Mouse (Mus musculus) liver, adult 2 months (tissue): ENCODE measurements around the gene Gcnt2. TPM values are rescaled to one million over a fixed set of nuclear protein-coding genes. Genes with fewer than 3 reads are reported as not detected.

Experiments used
- DNase-seq: peaks from one replicate; pipeline ENCODE4 v3.0.0-alpha.2; 2011; ENCODE audit warnings: low read depth, low spot score; ENCODE audit errors: extremely low read depth
- H3K27ac ChIP-seq: fragments of 200-500 bp; replicated peaks from 2 replicates; pipeline ENCODE4 v1.5.1; 2012; ENCODE audit warnings: low read depth, mild to moderate bottlenecking, control low read depth, inconsistent platforms, low read length; ENCODE audit not compliant: insufficient read depth
- H3K27me3 ChIP-seq: fragments of 200-500 bp; 2 replicates; pipeline ENCODE4 v1.6.1; 2012; ENCODE audit warnings: mild to moderate bottlenecking, moderate library complexity, low read length, inconsistent platforms; ENCODE audit not compliant: control insufficient read depth, insufficient read depth
- H3K36me3 ChIP-seq: fragments of 200-500 bp; 2 replicates; pipeline ENCODE4 v1.6.1; 2012; ENCODE audit warnings: low read length, inconsistent platforms; ENCODE audit not compliant: control insufficient read depth, insufficient read depth
- H3K4me1 ChIP-seq: fragments of 200-500 bp; 2 replicates; pipeline ENCODE4 v1.6.1; 2011; ENCODE audit warnings: low read length; ENCODE audit not compliant: control insufficient read depth, insufficient read depth
- H3K4me3 ChIP-seq: fragments of 200-500 bp; 2 replicates; pipeline ENCODE4 v1.5.1; 2011; ENCODE audit warnings: low read depth, mild to moderate bottlenecking, control low read depth, low read length, moderate library complexity; ENCODE audit not compliant: insufficient read depth
- H3K79me2 ChIP-seq: fragments of 200-500 bp; 2 replicates; pipeline ENCODE4 v1.6.1; 2012; ENCODE audit warnings: inconsistent platforms, mild to moderate bottlenecking, low read length, moderate library complexity; ENCODE audit not compliant: control insufficient read depth, insufficient read depth
- H3K9ac ChIP-seq: fragments of 200-500 bp; 2 replicates; pipeline ENCODE4 v1.6.1; 2012; ENCODE audit warnings: low read depth, mild to moderate bottlenecking, control low read depth, inconsistent platforms, low read length
- CTCF ChIP-seq: fragments of 200-500 bp; IDR thresholded peaks from 2 replicates; pipeline ENCODE4 v1.5.1; 2011; ENCODE audit warnings: low read depth, low read length, control low read depth
- POLR2A ChIP-seq: fragments of 200-500 bp; IDR thresholded peaks from 2 replicates; pipeline ENCODE4 v1.6.1; 2011; ENCODE audit warnings: low read length, control low read depth; ENCODE audit not compliant: insufficient read depth; ENCODE audit errors: extremely low read depth
- WGBS: fragments of 180-500 bp; shearing (Covaris S2); methylation state at CpG from one replicate; pipeline ENCODE4 v1.1.7; 2018; 5-methylcytosine and 5-hydroxymethylcytosine counted together
- polyA plus RNA-seq: library from polyadenylated mRNA; depleted of rRNA; stranded (reverse); fragments of >200 nt; gene quantifications from 2 replicates; pipeline ENCODE4 v1.2.3, GENCODE M21; 2012
- total RNA-seq: library from RNA; depleted of rRNA; stranded (reverse); fragments of >200 nt; gene quantifications from 2 replicates; pipeline ENCODE4 v1.2.3, GENCODE M21; 2014

Gene Gcnt2
- total and polyA plus RNA-seq, 2 experiments, result 2.8 to 14.7 TPM

GRCm38 (mm10) chr13:40943066-40943465 is 83.5 kb downstream of the Gcnt2 start:
- H3K9ac ChIP-seq, result no peak overlapping the region

GRCm38 (mm10) chr13:40943936-40944335 is 84.4 kb downstream of the Gcnt2 start:
- no peak overlapping the region for H3K4me3 ChIP-seq
- H3K27me3 ChIP-seq, result no peaks in the 10 kb centered on the region
- no peak overlapping the region for H3K27ac ChIP-seq
- no peak for DNase-seq
- H3K9ac ChIP-seq, result no peak overlapping the region
- peaks cover 29% of the 10 kb centered on the region; the same call in 1 of the 2 replicates for H3K79me2 ChIP-seq
- 63% methylated on average over 5 of the region's 5 CpGs for WGBS
- H3K4me1 ChIP-seq, result peaks cover 5% of the 10 kb centered on the region
- H3K36me3 ChIP-seq, result no peaks in the 10 kb centered on the region
- TF ChIP-seq POLR2A, result no peak
- no peak for TF ChIP-seq CTCF

More at GRCm38 (mm10) chr13:40943066-40943465, 83.5 kb downstream of the Gcnt2 start:
- TF ChIP-seq CTCF, result no peak
- no peak for TF ChIP-seq POLR2A
- no peak overlapping the region for H3K27ac ChIP-seq
- DNase-seq, result no peak
- peaks cover 14% of the 10 kb centered on the region for H3K4me1 ChIP-seq
- peaks cover 29% of the 10 kb centered on the region; the same call in 1 of the 2 replicates for H3K79me2 ChIP-seq
- no peaks in the 10 kb centered on the region for H3K36me3 ChIP-seq
- 96% methylated on average over 1 of the region's 1 CpGs for WGBS
- H3K27me3 ChIP-seq, result no peaks in the 10 kb centered on the region
- H3K4me3 ChIP-seq, result no peak overlapping the region

- no peak overlapping the region for H3K9ac ChIP-seq
- H3K27me3 ChIP-seq, result no peaks in the 10 kb centered on the region
- DNase-seq, result no peak
- no peak overlapping the region for H3K27ac ChIP-seq
- no peak overlapping the region for H3K4me3 ChIP-seq
- peaks cover 5% of the 10 kb centered on the region for H3K4me1 ChIP-seq
- 21% methylated on average over 3 of the region's 3 CpGs for WGBS
- no peaks in the 10 kb centered on the region for H3K36me3 ChIP-seq
- peaks cover 26% of the 10 kb centered on the region; the same call in 1 of the 2 replicates for H3K79me2 ChIP-seq
- TF ChIP-seq CTCF, result no peak
- TF ChIP-seq POLR2A, result no peak
Observed at GRCm38 (mm10) chr13:40944346-40944745, 84.8 kb downstream of the Gcnt2 start.

- Histone ChIP-seq H3K4me1 (peaks cover 5% of the 10 kb centered on the region), H3K36me3 (no peaks in the 10 kb centered on the region), H3K4me3 (no peak overlapping the region), H3K27me3 (no peaks in the 10 kb centered on the region), H3K79me2 (peaks cover 16% of the 10 kb centered on the region; the same call in 1 of the 2 replicates), H3K9ac (no peak overlapping the region), H3K27ac (no peak overlapping the region)
- TF ChIP-seq POLR2A (no peak), CTCF (no peak)
- WGBS, result 59% methylated on average over 3 of the region's 3 CpGs
- DNase-seq, result peak; percentile 80
Observed at GRCm38 (mm10) chr13:40946513-40946912, 87.0 kb downstream of the Gcnt2 start.

- no peaks in the 10 kb centered on the region for H3K36me3 ChIP-seq
- H3K27ac ChIP-seq, result no peak overlapping the region
- no peak for TF ChIP-seq POLR2A
- no peak for TF ChIP-seq CTCF
- H3K9ac ChIP-seq, result no peak overlapping the region
- no peak for DNase-seq
- WGBS, result 78% methylated on average over 7 of the region's 7 CpGs
- no peaks in the 10 kb centered on the region for H3K27me3 ChIP-seq
- peaks cover 19% of the 10 kb centered on the region; the same call in 1 of the 2 replicates for H3K79me2 ChIP-seq
- no peak overlapping the region for H3K4me3 ChIP-seq
- H3K4me1 ChIP-seq, result peaks cover 5% of the 10 kb centered on the region
Observed at GRCm38 (mm10) chr13:40947538-40948205, 88.1 kb downstream of the Gcnt2 start.

GRCm38 (mm10) chr13:40951386-40951976 is 91.9 kb downstream of the Gcnt2 start:
- Histone ChIP-seq H3K9ac (no peak overlapping the region), H3K36me3 (no peaks in the 10 kb centered on the region), H3K27ac (no peak overlapping the region), H3K4me3 (no peak overlapping the region), H3K79me2 (peaks cover 13% of the 10 kb centered on the region; the same call in 1 of the 2 replicates), H3K27me3 (no peaks in the 10 kb centered on the region), H3K4me1 (peaks cover 11% of the 10 kb centered on the region)
- TF ChIP-seq POLR2A, result no peak
- TF ChIP-seq CTCF, result no peak
- DNase-seq, result no peak
- WGBS, result 80% methylated on average over 10 of the region's 10 CpGs
